Mouse (Mus musculus) spleen, postnatal 10 days (tissue): ENCODE results near the gene Fancd2os.
A peak's percentile ranks its signal among the peaks of the same experiment; 100 is the strongest.

Experiments used
- DNase-seq, 2 experiments: peaks; one replicate each; pipeline ENCODE4 v3.0.0; 2021 to 2022; ENCODE audit warnings: low spot score in 2 of 2

The Fancd2os gene

DNA sequence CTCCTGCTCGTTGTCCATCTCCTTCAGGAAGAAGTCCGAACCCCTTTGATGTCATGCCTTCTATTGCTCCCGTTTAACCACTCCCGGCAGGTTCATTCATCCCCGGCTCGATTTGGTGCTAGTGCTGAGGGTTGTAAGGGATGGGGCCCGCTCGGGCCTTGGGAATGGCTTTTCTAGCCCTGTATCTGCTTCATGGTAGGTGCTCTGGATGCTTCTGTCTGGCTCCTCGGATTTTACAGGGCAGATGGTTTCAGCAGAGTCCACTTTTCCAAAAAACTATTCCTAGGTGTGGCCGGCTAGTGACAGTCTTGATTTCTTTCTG is 4.7 kb upstream of the Fancd2os start:
- no peak for DNase-seq

DNA sequence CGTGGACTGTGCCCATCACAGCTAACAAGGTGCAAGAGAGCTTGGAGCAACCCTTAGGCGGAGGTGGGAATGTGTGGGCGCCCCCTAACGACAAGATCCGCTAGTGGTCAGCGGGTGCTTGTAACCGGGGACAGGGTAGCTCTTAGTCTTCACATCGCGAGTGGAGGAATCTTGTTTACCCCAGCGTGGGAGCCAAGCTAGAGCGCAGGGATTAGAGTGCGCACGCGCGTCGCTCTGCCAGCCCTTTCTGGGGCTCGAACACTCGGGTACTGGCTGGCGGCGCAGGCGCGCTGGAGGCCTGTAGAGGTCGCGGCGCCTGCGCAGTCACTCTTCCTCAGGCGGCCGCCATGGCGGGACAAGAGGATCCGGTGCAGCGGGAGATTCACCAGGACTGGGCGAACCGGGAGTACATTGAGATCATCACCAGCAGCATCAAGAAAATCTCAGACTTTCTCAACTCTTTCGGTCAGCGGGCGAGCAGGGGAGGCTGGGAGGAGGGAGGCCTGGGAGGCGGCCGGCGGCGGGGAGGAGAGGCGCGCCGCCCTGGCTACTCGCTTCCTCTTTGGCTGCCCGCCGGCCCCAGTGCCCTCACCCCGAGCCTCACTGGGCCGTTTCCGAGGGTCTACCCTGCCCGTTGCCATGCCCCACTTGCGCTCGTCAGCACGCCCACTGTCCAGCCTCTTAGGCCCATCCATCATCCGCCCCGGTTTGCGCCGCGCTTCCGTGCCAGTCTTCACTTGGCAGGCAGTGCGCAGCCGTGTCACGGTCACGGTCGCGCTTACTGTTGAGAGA is 4.1 kb upstream of the Fancd2os start, which contains the start of gene Brk1:
Brk1 (plus strand) TSS at position 341 of the 792 bp plus-strand sequence.
- peak; percentile 84 to 90 for DNase-seq

DNA sequence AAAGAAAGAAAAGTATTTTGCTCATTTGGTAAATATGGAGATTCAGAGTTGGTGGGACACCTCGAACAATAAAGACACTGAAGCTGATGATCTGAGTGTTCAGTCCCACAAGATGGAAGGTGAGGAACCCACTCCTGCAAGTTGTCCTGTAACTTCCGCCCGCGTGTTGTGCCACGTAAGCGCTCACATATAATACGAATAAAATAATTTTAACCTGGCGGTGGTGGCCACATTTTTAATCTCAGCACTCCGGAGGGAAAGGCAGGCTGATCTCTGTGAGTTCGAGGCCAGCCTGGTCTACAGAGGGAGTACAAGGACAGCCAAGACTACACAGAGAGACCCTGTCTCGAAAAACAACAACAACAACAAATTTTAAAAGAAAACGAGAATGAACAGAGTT is 3.5 kb upstream of the Fancd2os start:
- peak in 1 of 2 experiments; percentile 26 for DNase-seq

DNA sequence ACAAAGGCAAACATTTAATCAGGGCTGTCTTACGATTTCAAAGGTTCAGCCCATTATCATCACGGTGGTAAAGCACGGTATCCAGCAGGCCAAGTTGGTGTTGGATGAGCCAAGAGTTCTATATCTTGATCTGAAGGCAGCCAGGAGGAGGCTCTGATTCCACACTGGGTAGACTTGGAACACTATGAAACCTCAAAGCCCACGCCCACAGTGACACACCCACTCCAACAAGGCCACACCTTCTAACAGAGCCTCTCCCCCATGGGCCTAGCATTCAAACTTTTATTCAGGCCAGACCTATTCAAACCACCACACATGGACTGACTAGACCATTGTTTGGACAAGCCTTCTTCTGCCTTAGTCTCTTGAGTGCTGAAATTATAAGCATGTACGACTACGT is 2.3 kb upstream of the Fancd2os start:
- no peak for DNase-seq

DNA sequence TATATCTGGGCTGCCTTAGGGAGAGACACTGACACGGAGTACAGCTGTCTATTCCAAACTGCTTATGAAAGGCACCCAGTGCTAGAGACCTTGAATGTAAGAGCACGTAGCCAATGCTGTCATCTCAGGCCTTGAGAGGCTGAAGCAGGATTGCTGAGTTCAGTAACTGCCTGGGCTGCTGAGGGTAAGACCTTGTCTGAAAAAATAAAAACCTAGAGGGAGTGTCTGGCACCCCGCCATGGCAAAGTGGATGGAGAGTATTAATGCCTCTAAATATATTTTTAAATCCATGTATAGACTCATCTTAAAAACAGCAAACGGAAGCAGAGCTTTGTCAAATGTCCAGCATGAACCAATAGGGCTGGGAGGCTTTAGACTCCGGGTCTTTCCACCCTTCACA is 682 bp downstream of the Fancd2os start:
- DNase-seq: peak in 1 of 2 experiments; percentile 30

DNA sequence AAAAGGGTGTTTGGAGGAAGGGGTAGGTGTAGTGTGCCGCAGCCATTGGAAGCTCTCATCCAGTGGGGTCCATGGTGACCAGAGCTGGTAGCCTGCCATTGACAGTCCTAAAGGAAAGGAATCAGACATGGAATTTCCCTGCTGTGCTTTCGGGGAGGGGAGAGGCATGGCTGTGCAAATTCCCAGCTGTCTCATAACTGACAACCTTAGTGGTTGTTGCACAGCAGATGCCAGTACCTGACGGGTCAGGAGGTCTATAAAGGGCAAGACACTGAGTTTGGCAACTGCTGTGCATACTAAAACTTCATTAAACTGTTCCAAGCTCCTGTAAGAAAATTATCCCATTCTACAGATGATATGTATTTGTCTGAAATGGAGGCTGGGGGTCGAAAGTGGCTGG is 2.6 kb downstream of the Fancd2os start:
- DNase-seq: no peak

DNA sequence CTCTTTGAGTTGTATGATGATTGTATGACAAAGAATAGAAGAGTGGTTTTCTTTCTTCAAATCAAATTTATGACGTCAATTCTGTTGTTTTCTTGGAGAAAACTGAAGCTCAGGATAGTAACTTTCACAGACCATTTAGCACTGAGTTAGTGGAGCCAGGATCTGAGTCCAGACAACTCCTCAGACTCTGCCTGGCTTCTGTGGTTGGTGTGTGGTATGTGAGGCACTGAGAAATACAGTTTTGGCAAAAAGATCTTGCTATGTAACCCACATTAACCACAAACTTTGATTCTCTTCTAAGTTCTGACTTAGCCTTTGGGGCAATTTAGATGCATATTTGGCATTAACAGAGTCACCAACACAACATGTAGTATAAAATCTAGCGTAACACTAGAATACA is 7.9 kb downstream of the Fancd2os start:
- no peak for DNase-seq

DNA sequence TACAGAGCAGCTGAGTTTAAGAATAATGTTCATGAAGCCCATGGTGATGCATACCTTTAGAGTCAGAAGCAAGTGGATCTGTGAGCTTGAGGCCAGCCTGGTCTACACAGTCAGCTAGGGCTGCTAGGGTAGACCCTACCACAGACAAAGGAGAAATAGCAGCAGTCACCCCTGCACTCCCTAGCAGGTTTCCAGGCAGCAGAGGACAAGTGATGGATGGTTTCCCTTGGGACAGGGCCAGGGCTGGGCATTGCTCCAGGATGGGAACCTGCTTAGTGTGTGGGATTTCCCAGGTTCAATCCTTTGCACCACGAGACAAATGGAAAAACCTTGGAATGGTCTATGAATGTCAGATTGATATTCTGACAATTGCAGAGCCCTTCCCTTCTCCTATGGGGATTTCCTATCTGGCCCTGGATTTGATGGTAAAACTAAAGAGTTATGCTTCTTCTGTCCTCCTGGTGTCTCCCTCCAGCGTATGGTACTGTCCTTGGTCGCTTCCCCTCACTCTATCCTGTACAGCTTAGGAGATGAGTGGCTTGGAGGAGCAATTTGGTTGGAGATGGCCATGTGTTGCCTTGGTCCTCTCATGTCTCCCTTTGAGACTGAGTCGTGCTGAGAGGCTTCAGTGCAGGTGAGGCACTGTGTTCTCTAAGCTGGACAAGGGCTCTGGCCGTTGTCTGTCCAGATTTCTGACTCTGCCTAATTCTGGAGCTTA is 13.9 kb downstream of the Fancd2os start:
- no peak for DNase-seq

DNA sequence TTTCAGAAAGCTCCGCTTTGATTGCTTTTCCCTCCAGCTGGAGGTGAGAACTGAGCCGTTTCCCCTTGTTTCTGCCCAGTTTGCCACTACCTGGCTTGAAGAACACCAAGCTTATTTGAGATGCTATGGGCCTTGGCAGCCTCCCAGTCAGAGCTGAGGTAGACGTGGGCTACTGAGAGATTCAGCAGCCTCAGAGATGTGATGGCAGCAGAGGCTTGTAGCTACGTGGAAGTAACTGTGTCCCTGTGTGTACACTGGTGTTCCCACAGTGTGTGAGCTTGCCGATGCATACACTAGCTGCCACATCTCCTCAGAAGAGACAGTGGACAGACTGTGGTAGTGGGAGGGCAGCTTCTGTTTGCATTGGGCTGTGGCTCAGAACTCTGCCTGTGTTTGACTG is 15.4 kb downstream of the Fancd2os start:
- no peak for DNase-seq

DNA sequence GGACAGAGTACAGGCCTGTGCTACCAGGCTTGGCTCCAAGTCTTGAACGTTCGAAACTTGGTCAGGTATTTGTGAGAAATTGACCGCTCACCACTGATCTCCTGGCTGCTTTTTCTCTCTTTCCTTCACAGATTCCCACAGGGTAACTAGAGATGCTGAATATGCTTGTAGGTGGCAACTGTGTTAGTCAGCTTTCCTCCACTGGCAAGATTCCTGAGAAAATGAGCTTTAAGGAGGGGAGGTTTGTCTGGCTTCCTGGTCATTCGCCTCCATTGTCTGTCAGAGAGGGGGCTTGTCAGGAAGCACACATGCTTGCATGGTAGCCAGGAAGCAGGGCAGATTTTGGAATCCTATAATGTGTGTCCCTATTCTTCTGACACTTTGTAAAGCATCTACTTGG is 17.5 kb downstream of the Fancd2os start:
- no peak for DNase-seq

DNA sequence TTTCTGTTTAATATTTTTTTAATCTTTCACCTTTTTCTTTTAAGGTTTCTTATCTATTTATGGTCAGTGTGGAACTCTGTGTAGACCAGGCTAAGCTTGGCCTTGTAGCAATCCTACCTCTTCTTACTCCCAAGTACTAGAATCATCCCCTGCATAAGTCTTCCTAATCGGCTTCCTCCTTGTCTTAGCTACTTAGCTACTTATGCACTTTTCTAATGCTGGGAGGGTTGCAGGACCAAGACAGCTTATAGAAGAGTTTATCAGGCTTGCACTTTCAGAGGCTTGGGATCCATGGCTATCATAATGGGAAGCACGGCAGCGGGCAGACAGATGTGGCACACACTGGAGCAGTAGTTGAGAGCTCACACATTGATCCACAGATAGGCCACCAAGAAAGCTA is 21.2 kb downstream of the Fancd2os start:
- DNase-seq: no peak

DNA sequence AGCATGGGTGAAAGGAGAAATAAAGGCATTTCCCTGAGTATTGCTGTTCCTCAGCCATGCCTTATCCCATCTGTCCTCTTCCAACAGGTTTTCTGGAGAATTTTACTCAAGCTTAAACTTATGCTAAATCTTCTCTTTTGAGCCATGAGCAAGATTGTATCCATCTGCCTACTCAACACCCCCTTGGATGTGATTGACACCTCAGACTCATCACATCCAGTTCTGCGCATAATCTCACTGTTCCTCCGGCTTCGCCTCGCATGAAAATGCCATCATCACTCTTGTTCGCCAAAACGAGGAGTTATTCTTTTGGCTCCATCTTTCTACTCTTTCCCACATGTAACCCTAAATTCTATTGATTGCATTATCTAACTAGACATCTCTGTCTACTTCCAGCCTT is 24.5 kb downstream of the Fancd2os start:
- no peak for DNase-seq

DNA sequence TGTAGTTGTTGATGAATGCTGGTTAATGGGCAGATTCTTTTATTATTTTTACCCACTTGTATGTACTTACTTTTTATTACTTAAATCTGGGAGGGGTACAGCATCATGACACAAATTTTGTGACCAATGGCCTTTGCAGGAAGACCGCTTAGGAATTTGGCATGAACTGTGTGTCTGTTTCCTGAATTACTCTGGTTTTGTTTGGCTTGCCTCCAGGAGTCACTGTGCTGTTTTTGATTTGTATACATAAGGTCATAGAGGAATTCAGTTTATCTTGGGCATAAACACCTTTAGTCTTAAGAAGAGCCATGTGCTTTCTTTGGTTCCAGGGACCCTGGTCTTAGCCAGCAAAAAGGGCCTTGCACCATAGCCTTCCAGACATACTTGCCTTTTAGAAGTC is 36.0 kb downstream of the Fancd2os start:
- no peak for DNase-seq

DNA sequence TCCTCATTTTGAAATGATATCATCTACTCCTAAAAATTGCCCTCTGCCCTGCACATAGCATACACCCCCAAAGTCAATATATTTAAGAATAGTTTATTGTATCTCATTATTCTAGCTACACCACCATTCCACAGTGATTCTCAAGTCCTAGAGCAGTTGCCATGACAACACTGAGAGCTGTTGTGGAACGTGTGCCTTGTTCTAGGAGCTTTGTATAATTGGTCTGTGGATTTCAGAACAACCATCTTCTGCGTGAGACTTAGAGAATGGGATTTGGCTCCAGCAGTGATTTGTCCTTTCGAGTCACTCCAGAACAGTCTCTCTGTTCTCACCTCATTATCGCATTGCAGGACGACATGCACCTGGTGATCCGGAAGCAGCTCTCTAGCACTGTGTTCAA is 40.8 kb downstream of the Fancd2os start:
- no peak for DNase-seq
